ENCODE assay signal across 8 mouse cellular contexts in the genomic region with DNA sequence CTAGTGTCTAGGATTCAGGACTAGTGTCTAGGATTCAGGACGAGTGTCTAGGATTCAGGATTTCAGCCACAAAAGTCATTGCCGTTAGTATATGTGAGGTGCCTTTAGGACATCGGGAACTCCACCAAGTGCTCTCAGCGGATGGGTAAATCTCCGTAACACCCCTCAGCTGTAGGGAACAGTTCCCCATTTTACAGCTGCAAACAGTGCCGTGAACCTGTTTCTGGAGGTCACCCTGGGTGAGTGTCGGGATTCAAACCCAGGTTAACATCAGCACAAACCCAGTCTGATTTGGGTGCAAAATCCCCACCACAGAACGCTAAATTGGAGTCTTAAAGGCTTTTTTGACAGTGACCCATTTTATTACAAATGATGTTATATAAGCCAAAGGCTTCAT. TPM values are rescaled to one million over a fixed set of nuclear protein-coding genes. Genes with fewer than 3 reads are reported as not detected.
DNase-seq lines count a peak whose midpoint lies in the region; ATAC-seq and TF ChIP-seq lines count a peak whose summit lies in the region.

No protein-coding gene starts in this region.

- peak overlapping the region in 1 of 2 experiments; percentile 86; a peak in 1 of 4 replicates for H3K4me3 ChIP-seq in heart, embryonic 14.5 days (ENCODE audit: control insufficient read depth in 1 of 2, insufficient read depth in 1 of 2, low read depth in 1 of 2, low read length in 2 of 2)
- no peak overlapping the region for H3K4me3 ChIP-seq in ES-Bruce4 (ENCODE audit: low read depth, low read length)
- peak overlapping the region; percentile 81; the same call in 1 of the 2 replicates for H3K4me3 ChIP-seq in limb, embryonic 13.5 days

- H3K27me3 ChIP-seq in heart, embryonic 14.5 days (ENCODE audit: control insufficient read depth, insufficient read depth, low read length): no peaks in the 10 kb centered on the region
- H3K27me3 ChIP-seq in ES-Bruce4 (ENCODE audit: control insufficient read depth, insufficient read depth, low read length, poor library complexity, severe bottlenecking): no peaks in the 10 kb centered on the region
- no peaks in the 10 kb centered on the region for H3K27me3 ChIP-seq in limb, embryonic 13.5 days

- H3K9me3 ChIP-seq in heart, embryonic 14.5 days (ENCODE audit: control insufficient read depth, low read length): no peaks in the 10 kb centered on the region
- H3K9me3 ChIP-seq in ES-Bruce4 (replicated peaks; ENCODE audit: control insufficient read depth, insufficient read depth, low read length, poor library complexity, severe bottlenecking): no peaks in the 10 kb centered on the region
- no peaks in the 10 kb centered on the region for H3K9me3 ChIP-seq in limb, embryonic 13.5 days

- peaks cover 45% of the 10 kb centered on the region for H3K36me3 ChIP-seq in heart, embryonic 14.5 days (ENCODE audit: control insufficient read depth, insufficient read depth, low read length)
- H3K36me3 ChIP-seq in ES-Bruce4 (ENCODE audit: control insufficient read depth, insufficient read depth, low read length, poor library complexity, severe bottlenecking): no peaks in the 10 kb centered on the region
- H3K36me3 ChIP-seq in limb, embryonic 13.5 days: no peaks in the 10 kb centered on the region

- no peak for TF ChIP-seq EP300 in ES-Bruce4 (IDR thresholded peaks at IDR 0.05; ENCODE audit: insufficient read depth, low read depth, low read length)

- no peak for TF ChIP-seq CTCF in ES-Bruce4 (IDR thresholded peaks at IDR 0.05; ENCODE audit: low read depth, low read length)

- H3K27ac ChIP-seq in heart, embryonic 14.5 days (replicated peaks in 1 of 2; ENCODE audit: control insufficient read depth in 1 of 2, insufficient read depth in 1 of 2, low read depth in 2 of 2, low read length in 2 of 2): no peak overlapping the region
- H3K27ac ChIP-seq in ES-Bruce4 (ENCODE audit: insufficient read depth, low read length): no peak overlapping the region
- H3K27ac ChIP-seq in limb, embryonic 13.5 days: no peak overlapping the region

- no peak for TF ChIP-seq POLR2A in ES-Bruce4 (IDR thresholded peaks at IDR 0.05; ENCODE audit: insufficient read depth, low read length)

- 91% methylated on average over 8 of the region's 8 CpGs for WGBS in heart, embryonic 14.5 days
- WGBS in limb, embryonic 13.5 days: 90% methylated on average over 8 of the region's 8 CpGs

- H3K9ac ChIP-seq in heart, embryonic 14.5 days (ENCODE audit: low read length): peak overlapping the region; percentile 98
- H3K9ac ChIP-seq in ES-Bruce4 (ENCODE audit: low read depth, poor library complexity, severe bottlenecking): peak overlapping the region; percentile 93; the same call in 1 of the 2 replicates
- H3K9ac ChIP-seq in limb, embryonic 13.5 days: no peak overlapping the region

- no peak for ATAC-seq in heart, embryonic 14.5 days (ENCODE audit: insufficient number of reproducible peaks, insufficient read depth, low FRiP score, low read depth)
- no peak for ATAC-seq in limb, embryonic 13.5 days (ENCODE audit: low FRiP score, low read depth)
- no peak for ATAC-seq in monocyte, adult 5-6 weeks (replicated peaks; ENCODE audit: insufficient number of reproducible peaks, low FRiP score, low TSS enrichment, poor library complexity, severe bottlenecking)

- intact Hi-C loops in heart, postnatal 14 days (cut with DNase I): loop anchor here (2.0 kb wide), 1 partner anchor 38 kb away; no protein-coding TSS in a partner anchor

- no peak for DNase-seq in heart, postnatal 14 days
- peak; percentile 86 for DNase-seq in A20 (ENCODE audit: low read depth, low spot score)
- DNase-seq in right cerebral cortex, adult 18-20 months: no peak
- DNase-seq in adrenal gland, adult 18-20 months (ENCODE audit: low spot score in 2 of 2): no peak

- H3K4me1 ChIP-seq in heart, embryonic 14.5 days (ENCODE audit: control insufficient read depth in 2 of 2, insufficient read depth in 2 of 2, low read length in 2 of 2): peaks cover 15 to 51% of the 10 kb centered on the region in 2 experiments
- H3K4me1 ChIP-seq in ES-Bruce4 (ENCODE audit: control insufficient read depth, insufficient read depth, low read length): peaks cover 8% of the 10 kb centered on the region
- H3K4me1 ChIP-seq in limb, embryonic 13.5 days: peaks cover 38% of the 10 kb centered on the region

- H3K4me2 ChIP-seq in heart, embryonic 14.5 days (ENCODE audit: low read length): peak overlapping the region; percentile 72
- peak overlapping the region; percentile 72 for H3K4me2 ChIP-seq in limb, embryonic 13.5 days (replicated peaks)

RNA-seq across cellular contexts. Expression of gene Zbtb38, which starts 34.2 kb away (rescaled TPM):
- polyA plus RNA-seq in heart, embryonic 14.5 days (2014; fragmentation: Nextera tagmentation; extraction: Ambion mirVana): 32.9 and 34.2 TPM in 2 replicates
- 10 to 100 TPM; 28.5 to 35.0 TPM for total RNA-seq in heart, postnatal 14 days (2021)
- 23.8 and 28.1 TPM in 2 replicates for polyA plus RNA-seq in ES-Bruce4 (2011; ENCODE audit: insufficient read depth, insufficient read length, low read depth, missing spikeins)
- polyA plus RNA-seq in limb, embryonic 13.5 days (2015; fragmentation: Nextera tagmentation; extraction: Ambion mirVana): 14.1 and 14.4 TPM in 2 replicates
- total RNA-seq in monocyte, adult 5-6 weeks (2017): 25.0 to 52.6 TPM (median 30.4 TPM) in 3 replicates
- total RNA-seq in adrenal gland, adult 18-20 months (2021): 10 to 100 TPM; 60.0 to 97.3 TPM
